Mouse (Mus musculus): ENCODE data around the gene Oaz2. TPM values are rescaled to one million over a fixed set of nuclear protein-coding genes. Genes with fewer than 3 reads are reported as not detected.
A peak's percentile ranks its signal among the peaks of the same experiment; 100 is the strongest.

Gene Oaz2
- total and polyA plus RNA-seq, 3 experiments: 16.2 to 85.7 (median 39.3) TPM

DNA sequence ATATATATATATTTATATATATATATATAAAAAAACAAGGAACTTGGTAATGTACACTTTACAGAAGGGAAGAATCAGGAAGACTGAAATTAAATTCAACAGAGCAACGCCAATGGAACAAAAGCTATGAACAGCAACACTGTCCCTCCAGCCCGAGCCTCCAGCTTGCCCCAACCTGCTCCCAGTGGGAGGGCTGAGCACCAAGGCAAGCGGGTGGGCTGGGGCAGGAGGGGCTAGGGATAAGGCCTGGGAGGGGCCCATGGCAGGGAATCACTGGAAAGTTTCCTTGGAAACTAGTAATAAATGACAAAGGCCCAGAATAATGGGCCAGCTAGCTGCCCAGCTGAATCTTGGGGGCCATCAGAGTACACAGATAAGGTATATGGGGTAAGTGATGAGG, 24.7 kb downstream of the Oaz2 start:
- Histone ChIP-seq H3K27me3 (ENCODE audit: insufficient read depth, low read length) (no peaks in the 10 kb centered on the region), H3K4me3 (ENCODE audit: low read depth, low read length) (no peak overlapping the region), H3K4me1 (ENCODE audit: insufficient read depth, low read depth, low read length) (peaks cover 24% of the 10 kb centered on the region), H3K36me3 (replicated peaks) (peaks cover 85% of the 10 kb centered on the region), H3K9me3 (replicated peaks) (no peaks in the 10 kb centered on the region)
- ATAC-seq (ENCODE audit: extremely low read depth, insufficient number of reproducible peaks, low FRiP score, poor library complexity, severe bottlenecking): no peak
- DNase-seq (ENCODE audit: low spot score): no peak
- no peak for TF ChIP-seq CTCF (IDR thresholded peaks at IDR 0.05; ENCODE audit: low read depth, low read length)
- TF ChIP-seq TAL1 (conservative IDR thresholded peaks at IDR 0.05; ENCODE audit: low read depth, low read length): no peak
- TF ChIP-seq POLR2AphosphoS5 (IDR thresholded peaks at IDR 0.05; ENCODE audit: insufficient replicate concordance, low read depth, low read length): no peak
- TF ChIP-seq GATA1 (IDR thresholded peaks at IDR 0.05; ENCODE audit: borderline replicate concordance, low read length): no peak
- no peak for TF ChIP-seq GATA2 (IDR thresholded peaks at IDR 0.05; ENCODE audit: borderline replicate concordance, low read depth, low read length)

- peak; percentile 64 for DNase-seq (ENCODE audit: low spot score)
- H3K36me3 ChIP-seq (replicated peaks): peaks cover 85% of the 10 kb centered on the region
- no peaks in the 10 kb centered on the region for H3K27me3 ChIP-seq (ENCODE audit: insufficient read depth, low read length)
- no peak overlapping the region for H3K4me3 ChIP-seq (ENCODE audit: low read depth, low read length)
- H3K9me3 ChIP-seq (replicated peaks): no peaks in the 10 kb centered on the region
- peak; percentile 60 for ATAC-seq (ENCODE audit: extremely low read depth, insufficient number of reproducible peaks, low FRiP score, poor library complexity, severe bottlenecking)
- TF ChIP-seq POLR2AphosphoS5 (IDR thresholded peaks at IDR 0.05; ENCODE audit: insufficient replicate concordance, low read depth, low read length) (no peak), TAL1 (conservative IDR thresholded peaks at IDR 0.05; ENCODE audit: low read depth, low read length) (no peak), GATA2 (IDR thresholded peaks at IDR 0.05; ENCODE audit: borderline replicate concordance, low read depth, low read length) (no peak), GATA1 (IDR thresholded peaks at IDR 0.05; ENCODE audit: borderline replicate concordance, low read length) (no peak), CTCF (IDR thresholded peaks at IDR 0.05; ENCODE audit: low read depth, low read length) (no peak)
- peaks cover 24% of the 10 kb centered on the region for H3K4me1 ChIP-seq (ENCODE audit: insufficient read depth, low read depth, low read length)
Measured at GRCm38 (mm10) chr9:65692959-65693603, 25.3 kb downstream of the Oaz2 start.

DNA sequence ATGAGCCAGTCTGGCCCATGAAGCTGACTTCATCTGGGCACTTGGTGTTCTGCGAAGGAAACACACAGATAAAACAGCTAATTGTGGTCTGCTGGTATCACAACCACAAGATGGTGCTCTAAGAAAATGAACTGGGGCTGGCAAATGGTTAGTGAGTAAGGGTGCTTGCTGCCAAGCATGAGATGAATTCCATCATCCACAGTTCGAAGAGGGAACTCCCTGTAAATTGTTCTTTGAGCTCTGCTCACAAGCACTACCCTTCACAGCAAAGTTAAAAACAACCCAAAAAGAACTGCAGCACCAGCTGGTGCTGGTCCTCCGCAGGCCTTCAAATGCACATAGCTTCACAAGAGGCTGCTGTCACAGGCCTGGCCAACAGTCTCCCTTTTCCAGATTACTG, 27.8 kb downstream of the Oaz2 start:
- ATAC-seq (ENCODE audit: extremely low read depth, insufficient number of reproducible peaks, low FRiP score, poor library complexity, severe bottlenecking) (no peak), DNase-seq (ENCODE audit: low spot score) (no peak)
- Histone ChIP-seq H3K9me3 (replicated peaks) (no peaks in the 10 kb centered on the region), H3K36me3 (replicated peaks) (peaks cover 94% of the 10 kb centered on the region), H3K4me3 (ENCODE audit: low read depth, low read length) (no peak overlapping the region), H3K27me3 (ENCODE audit: insufficient read depth, low read length) (no peaks in the 10 kb centered on the region), H3K4me1 (ENCODE audit: insufficient read depth, low read depth, low read length) (peaks cover 29% of the 10 kb centered on the region)
- TF ChIP-seq CTCF (IDR thresholded peaks at IDR 0.05; ENCODE audit: low read depth, low read length) (no peak), TAL1 (conservative IDR thresholded peaks at IDR 0.05; ENCODE audit: low read depth, low read length) (no peak), GATA1 (IDR thresholded peaks at IDR 0.05; ENCODE audit: borderline replicate concordance, low read length) (no peak), GATA2 (IDR thresholded peaks at IDR 0.05; ENCODE audit: borderline replicate concordance, low read depth, low read length) (no peak), POLR2AphosphoS5 (IDR thresholded peaks at IDR 0.05; ENCODE audit: insufficient replicate concordance, low read depth, low read length) (no peak)

DNA sequence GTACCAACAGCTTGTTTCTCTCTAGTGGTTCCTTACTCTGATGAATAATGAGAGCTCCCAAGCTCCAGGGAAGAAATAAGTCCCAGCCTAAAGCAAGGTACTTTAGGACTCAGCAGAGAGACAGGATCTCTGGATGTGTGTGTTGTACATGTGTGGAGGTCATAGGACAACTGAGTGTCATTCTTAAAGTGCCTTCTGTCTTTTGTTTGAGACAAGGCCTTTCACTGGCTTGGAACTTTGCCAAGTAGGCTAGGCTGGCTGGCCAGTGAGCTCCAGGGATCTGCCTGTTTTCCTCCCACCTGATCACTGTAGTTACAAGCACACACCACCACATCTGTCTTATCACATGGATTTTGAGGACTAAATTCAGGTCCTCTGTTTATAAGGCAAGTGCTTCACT, 28.5 kb downstream of the Oaz2 start:
- Histone ChIP-seq H3K4me1 (ENCODE audit: insufficient read depth, low read depth, low read length) (peaks cover 36% of the 10 kb centered on the region), H3K4me3 (ENCODE audit: low read depth, low read length) (no peak overlapping the region), H3K9me3 (replicated peaks) (no peaks in the 10 kb centered on the region), H3K27me3 (ENCODE audit: insufficient read depth, low read length) (no peaks in the 10 kb centered on the region), H3K36me3 (replicated peaks) (peaks cover 96% of the 10 kb centered on the region)
- ATAC-seq (ENCODE audit: extremely low read depth, insufficient number of reproducible peaks, low FRiP score, poor library complexity, severe bottlenecking) (no peak), DNase-seq (ENCODE audit: low spot score) (no peak)
- TF ChIP-seq TAL1 (conservative IDR thresholded peaks at IDR 0.05; ENCODE audit: low read depth, low read length) (no peak), POLR2AphosphoS5 (IDR thresholded peaks at IDR 0.05; ENCODE audit: insufficient replicate concordance, low read depth, low read length) (no peak), GATA2 (IDR thresholded peaks at IDR 0.05; ENCODE audit: borderline replicate concordance, low read depth, low read length) (no peak), GATA1 (IDR thresholded peaks at IDR 0.05; ENCODE audit: borderline replicate concordance, low read length) (no peak), CTCF (IDR thresholded peaks at IDR 0.05; ENCODE audit: low read depth, low read length) (no peak)

DNA sequence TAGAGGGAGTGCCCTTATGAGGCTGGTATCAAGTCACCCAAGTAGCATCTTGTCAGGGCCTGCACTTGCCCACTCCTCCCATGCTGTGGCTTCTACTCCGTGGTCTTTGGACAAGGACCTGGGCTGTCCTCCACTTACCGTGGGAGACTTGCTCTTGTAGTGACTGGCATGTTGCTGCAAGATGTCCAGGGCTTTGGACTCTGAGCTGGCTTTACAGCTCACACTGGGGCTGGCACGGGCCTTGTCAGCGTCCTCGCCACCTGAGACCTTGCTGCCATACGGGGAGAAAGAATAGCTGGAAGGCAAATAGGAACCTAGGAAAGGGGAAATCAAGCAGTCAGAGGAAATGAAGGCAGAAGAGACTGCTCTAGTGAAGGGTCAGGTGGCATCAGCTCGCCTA, 29.6 kb downstream of the Oaz2 start:
- TF ChIP-seq GATA2 (IDR thresholded peaks at IDR 0.05; ENCODE audit: borderline replicate concordance, low read depth, low read length) (no peak), TAL1 (conservative IDR thresholded peaks at IDR 0.05; ENCODE audit: low read depth, low read length) (no peak), POLR2AphosphoS5 (IDR thresholded peaks at IDR 0.05; ENCODE audit: insufficient replicate concordance, low read depth, low read length) (no peak), CTCF (IDR thresholded peaks at IDR 0.05; ENCODE audit: low read depth, low read length) (no peak), GATA1 (IDR thresholded peaks at IDR 0.05; ENCODE audit: borderline replicate concordance, low read length) (no peak)
- peaks cover 95% of the 10 kb centered on the region for H3K36me3 ChIP-seq (replicated peaks)
- ATAC-seq (ENCODE audit: extremely low read depth, insufficient number of reproducible peaks, low FRiP score, poor library complexity, severe bottlenecking): no peak
- DNase-seq (ENCODE audit: low spot score): no peak
- no peak overlapping the region for H3K4me3 ChIP-seq (ENCODE audit: low read depth, low read length)
- H3K9me3 ChIP-seq (replicated peaks): no peaks in the 10 kb centered on the region
- H3K27me3 ChIP-seq (ENCODE audit: insufficient read depth, low read length): no peaks in the 10 kb centered on the region
- peaks cover 36% of the 10 kb centered on the region for H3K4me1 ChIP-seq (ENCODE audit: insufficient read depth, low read depth, low read length)

DNA sequence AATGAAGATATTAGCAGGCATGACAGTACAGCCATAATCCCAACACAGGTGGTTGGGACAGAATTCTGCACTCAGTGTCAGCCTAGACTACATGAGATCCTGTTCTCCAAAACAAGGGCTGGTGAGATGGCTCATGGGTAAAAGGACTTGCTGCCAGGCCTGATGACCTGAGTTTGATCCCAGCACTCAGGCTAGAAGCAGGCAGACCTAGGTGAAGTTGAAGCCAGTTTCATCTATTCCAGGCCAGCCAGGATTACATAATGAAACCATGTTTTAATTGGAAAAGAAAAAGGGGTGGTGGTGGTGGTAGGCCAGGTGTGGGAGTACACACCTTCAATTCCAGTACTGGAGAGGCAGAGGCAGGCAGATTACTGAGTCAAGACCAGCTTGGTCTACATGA, 30.2 kb downstream of the Oaz2 start:
- TF ChIP-seq GATA1 (IDR thresholded peaks at IDR 0.05; ENCODE audit: borderline replicate concordance, low read length) (no peak), TAL1 (conservative IDR thresholded peaks at IDR 0.05; ENCODE audit: low read depth, low read length) (no peak), POLR2AphosphoS5 (IDR thresholded peaks at IDR 0.05; ENCODE audit: insufficient replicate concordance, low read depth, low read length) (no peak), GATA2 (IDR thresholded peaks at IDR 0.05; ENCODE audit: borderline replicate concordance, low read depth, low read length) (no peak), CTCF (IDR thresholded peaks at IDR 0.05; ENCODE audit: low read depth, low read length) (no peak)
- Histone ChIP-seq H3K4me3 (ENCODE audit: low read depth, low read length) (no peak overlapping the region), H3K4me1 (ENCODE audit: insufficient read depth, low read depth, low read length) (peaks cover 34% of the 10 kb centered on the region), H3K27me3 (ENCODE audit: insufficient read depth, low read length) (no peaks in the 10 kb centered on the region), H3K36me3 (replicated peaks) (peaks cover 95% of the 10 kb centered on the region), H3K9me3 (replicated peaks) (no peaks in the 10 kb centered on the region)
- DNase-seq (ENCODE audit: low spot score) (no peak), ATAC-seq (ENCODE audit: extremely low read depth, insufficient number of reproducible peaks, low FRiP score, poor library complexity, severe bottlenecking) (no peak)

All from G1E (cell line).